Mouse (Mus musculus) CH12.LX (cell line): ENCODE data around the gene Fbxl3. TPM values are rescaled to one million over a fixed set of nuclear protein-coding genes. Genes with fewer than 3 reads are reported as not detected.

Experiments used
- CTCF ChIP-seq, 2 experiments: IDR thresholded peaks in 1 of 2; conservative IDR thresholded peaks in 1 of 2; 2 replicates each; pipeline ENCODE4 v1.5.1; 2011 to 2012; ENCODE audit warnings: low read depth in 2 of 2, low read length in 2 of 2, improper control_type of control experiment in 1 of 2, inconsistent platforms in 1 of 2, mild to moderate bottlenecking in 1 of 2, moderate library complexity in 1 of 2
- MAX ChIP-seq: IDR thresholded peaks from 2 replicates; pipeline ENCODE4 v1.6.1; 2011; ENCODE audit warnings: low read length, improper control_type of control experiment
- RCOR1 ChIP-seq: conservative IDR thresholded peaks from 2 replicates; pipeline ENCODE4 v1.6.1; 2012; ENCODE audit warnings: low read depth, mild to moderate bottlenecking, inconsistent platforms, low read length, improper control_type of control experiment
- polyA plus RNA-seq: library from polyadenylated mRNA; unstranded; fragments of >175 nt; gene quantifications from 2 replicates; pipeline ENCODE4 v1.2.1, GENCODE M21; 2012; ENCODE audit warnings: low read depth; ENCODE audit not compliant: insufficient read length
- total RNA-seq, 2 experiments: library from RNA; depleted of rRNA; stranded (reverse); fragments of 300-350 nt in 1 of 2; fragments of >200 nt in 1 of 2; gene quantifications; 2 replicates each; pipeline ENCODE4 v1.2.3; 2012 to 2014

Fbxl3 gene
- total and polyA plus RNA-seq, 3 experiments: 22.6 to 43.3 (median 37.5) TPM

DNA sequence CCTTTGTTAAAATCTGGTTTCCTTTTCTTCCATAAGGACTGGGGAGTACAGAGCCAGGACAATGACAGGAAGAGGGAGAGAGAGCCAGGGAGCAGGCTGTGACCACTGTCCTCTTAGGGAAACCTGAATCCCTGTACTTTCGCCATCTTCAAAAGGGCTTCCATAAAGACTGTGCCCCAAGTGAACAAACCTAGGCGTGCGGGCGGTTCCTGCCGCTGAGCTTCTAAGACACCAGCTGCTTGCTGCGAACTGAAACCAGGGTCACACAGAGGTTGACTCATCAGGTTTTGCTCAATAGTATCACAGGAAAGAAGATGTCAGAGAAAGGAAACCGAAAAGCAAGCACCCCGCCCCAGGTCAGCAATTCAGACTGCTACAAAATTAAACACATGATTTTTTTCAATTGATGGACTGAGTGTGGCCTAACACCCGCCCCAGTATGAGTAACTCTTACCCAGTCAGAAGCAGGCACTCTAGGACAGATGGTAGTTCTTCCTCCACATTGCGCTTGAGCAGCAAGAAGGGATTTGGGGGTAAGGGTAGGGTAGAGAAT is 66.0 kb downstream of the Fbxl3 start (continued):
- TF ChIP-seq CTCF (conservative IDR thresholded peaks at IDR 0.05 in 1 of 2, IDR thresholded peaks at IDR 0.05 in 1 of 2; ENCODE audit: low read depth in 2 of 2, low read length in 2 of 2): no peak
- TF ChIP-seq RCOR1: 0 out of 2 replicates have a peak, but pooled peaks have one; percentile 53
- TF ChIP-seq MAX: peak; percentile 88
- TF ChIP-seq, all 38 proteins: peak for 26

Other genes starting within 250 kb of the Fbxl3 start
- 29.8 and 35.4 TPM in 2 replicates for gene Kctd12, start 116.9 kb downstream of the Fbxl3 start, total RNA-seq (2012; rRNA removed)
- 21.8 and 23.5 TPM in 2 replicates for gene Kctd12, start 116.9 kb downstream of the Fbxl3 start, total RNA-seq (2014; rRNA removed)
- 17.5 and 21.4 TPM in 2 replicates for gene Kctd12, start 116.9 kb downstream of the Fbxl3 start, polyA plus RNA-seq
- gene Acod1, start 52.6 kb downstream of the Fbxl3 start, total RNA-seq (2012; rRNA removed): 0.88 and 1.6 TPM in 2 replicates
- gene Acod1, start 52.6 kb downstream of the Fbxl3 start, total RNA-seq (2014; rRNA removed): 0.16 and 0.24 TPM in 2 replicates
- 0.09 TPM in 1 of 2 replicates, not detected in the other for gene Acod1, start 52.6 kb downstream of the Fbxl3 start, polyA plus RNA-seq
- gene Cln5, start 29.4 kb downstream of the Fbxl3 start, total RNA-seq (2012; rRNA removed): 27.0 and 29.2 TPM in 2 replicates
- 51.5 and 62.0 TPM in 2 replicates for gene Cln5, start 29.4 kb downstream of the Fbxl3 start, total RNA-seq (2014; rRNA removed)
- 33.5 and 34.7 TPM in 2 replicates for gene Cln5, start 29.4 kb downstream of the Fbxl3 start, polyA plus RNA-seq
- 26.8 and 29.5 TPM in 2 replicates for gene Mycbp2, start 247.2 kb upstream of the Fbxl3 start, total RNA-seq (2012; rRNA removed)
- gene Mycbp2, start 247.2 kb upstream of the Fbxl3 start, total RNA-seq (2014; rRNA removed): 25.8 and 25.9 TPM in 2 replicates
- gene Mycbp2, start 247.2 kb upstream of the Fbxl3 start, polyA plus RNA-seq: 53.2 and 60.1 TPM in 2 replicates